12 mouse cellular contexts compared by ENCODE assay signal in the genomic region with DNA sequence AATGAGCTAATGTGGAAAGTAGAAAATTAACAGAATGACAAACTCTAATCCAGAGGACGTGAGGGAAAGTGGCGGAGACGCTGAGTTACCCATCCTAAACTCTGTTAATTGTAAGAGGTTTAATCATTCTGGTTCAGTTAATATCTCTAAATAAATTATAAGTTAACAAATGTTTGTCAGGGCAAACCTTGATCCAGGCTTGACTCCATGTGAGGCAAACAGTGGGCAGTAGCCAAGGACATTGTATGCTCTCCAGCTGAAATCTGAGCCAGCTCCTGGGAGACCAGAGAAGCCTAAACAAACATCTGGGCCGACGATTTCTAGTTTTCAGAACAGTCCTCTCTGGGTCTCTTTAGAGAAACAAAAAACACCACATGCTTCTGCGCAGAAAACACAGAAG. TPM values are rescaled to one million over a fixed set of nuclear protein-coding genes. Genes with fewer than 3 reads are reported as not detected.
DNase-seq lines count a peak whose midpoint lies in the region; ATAC-seq lines count a peak whose summit lies in the region.
"Had no signal": no experiment of that assay in that cellular context is flagged by ENCODE, and none has a peak within 500 bp of the region (broad histone marks: within the 10 kb centered on the region; RNA-seq: fewer than 3 reads in every experiment).

No protein-coding gene starts in this region.

- H3K27me3 ChIP-seq in heart, embryonic 11.5 days (ENCODE audit: control insufficient read depth, insufficient read depth, low read length) = no peaks in the 10 kb centered on the region
- H3K27me3 ChIP-seq in midbrain, embryonic 14.5 days (ENCODE audit: control insufficient read depth, insufficient read depth, low read length) = no peaks in the 10 kb centered on the region
- H3K27me3 ChIP-seq in midbrain, embryonic 11.5 days (ENCODE audit: control insufficient read depth, insufficient read depth, low read length) = no peaks in the 10 kb centered on the region
- H3K27me3 ChIP-seq: embryonic facial prominence, embryonic 12.5 days had no signal

- no peaks in the 10 kb centered on the region for H3K36me3 ChIP-seq in heart, embryonic 11.5 days (ENCODE audit: control insufficient read depth, insufficient read depth, low read length)
- H3K36me3 ChIP-seq in midbrain, embryonic 14.5 days (ENCODE audit: control insufficient read depth, insufficient read depth, low read length) = no peaks in the 10 kb centered on the region
- no peaks in the 10 kb centered on the region for H3K36me3 ChIP-seq in midbrain, embryonic 11.5 days (ENCODE audit: control insufficient read depth, insufficient read depth, low read length)
- H3K36me3 ChIP-seq: embryonic facial prominence, embryonic 12.5 days had no signal

- no peaks in the 10 kb centered on the region for H3K4me1 ChIP-seq in heart, embryonic 11.5 days (ENCODE audit: control insufficient read depth, insufficient read depth, low read length)
- H3K4me1 ChIP-seq in midbrain, embryonic 14.5 days (ENCODE audit: control insufficient read depth, insufficient read depth, low read length) = no peaks in the 10 kb centered on the region
- no peaks in the 10 kb centered on the region for H3K4me1 ChIP-seq in midbrain, embryonic 11.5 days (ENCODE audit: control insufficient read depth, insufficient read depth, low read length)

- H3K9me3 ChIP-seq in heart, embryonic 11.5 days (replicated peaks; ENCODE audit: control insufficient read depth, low read length) = no peaks in the 10 kb centered on the region
- H3K9me3 ChIP-seq in midbrain, embryonic 14.5 days (ENCODE audit: control insufficient read depth, low read length) = no peaks in the 10 kb centered on the region
- no peaks in the 10 kb centered on the region for H3K9me3 ChIP-seq in midbrain, embryonic 11.5 days (ENCODE audit: control insufficient read depth, low read length)
- H3K9me3 ChIP-seq: embryonic facial prominence, embryonic 12.5 days had no signal

- no peak overlapping the region for H3K9ac ChIP-seq in heart, embryonic 11.5 days (ENCODE audit: low read depth, low read length)
- no peak overlapping the region for H3K9ac ChIP-seq in midbrain, embryonic 14.5 days (replicated peaks; ENCODE audit: low read length)
- no peak overlapping the region for H3K9ac ChIP-seq in midbrain, embryonic 11.5 days (ENCODE audit: low read length)
- H3K9ac ChIP-seq: embryonic facial prominence, embryonic 12.5 days had no signal

- H3K4me2 ChIP-seq in heart, embryonic 11.5 days = no peak overlapping the region
- no peak overlapping the region for H3K4me2 ChIP-seq in midbrain, embryonic 14.5 days (ENCODE audit: low read length)
- H3K4me2 ChIP-seq in midbrain, embryonic 11.5 days = no peak overlapping the region
- H3K4me2 ChIP-seq: embryonic facial prominence, embryonic 12.5 days had no signal

- WGBS in heart, embryonic 11.5 days (ENCODE audit: insufficient replicate concordance) = 53% methylated on average over 6 of the region's 6 CpGs
- 49% methylated on average over 6 of the region's 6 CpGs for WGBS in midbrain, embryonic 14.5 days
- 48% methylated on average over 6 of the region's 6 CpGs for WGBS in midbrain, embryonic 11.5 days

- DNase-seq in heart, adult 11 months = peak; percentile 92
- peak; percentile 14 for DNase-seq in midbrain, embryonic 14.5 days
- DNase-seq in midbrain, embryonic 11.5 days (ENCODE audit: low spot score, missing footprints) = no peak
- DNase-seq in heart, postnatal 36 days = peak; percentile 26
- peak; percentile 11 for DNase-seq in lung, postnatal 25 days (ENCODE audit: low spot score)
- no peak for DNase-seq in c-Kit-positive CD71-positive TER-119-positive erythroid progenitor cells, embryonic 14.5 days (ENCODE audit: low spot score)
- DNase-seq in yolk sac, embryonic 10.5 days (ENCODE audit: low spot score) = no peak
- DNase-seq: thymus, adult 2 months had no signal

- ATAC-seq in heart, embryonic 11.5 days (replicated peaks; ENCODE audit: insufficient number of reproducible peaks, low FRiP score, low TSS enrichment) = no peak
- ATAC-seq in midbrain, embryonic 14.5 days (ENCODE audit: low FRiP score, low TSS enrichment) = no peak
- ATAC-seq in midbrain, embryonic 11.5 days (ENCODE audit: low FRiP score) = no peak
- ATAC-seq: inflammation-experienced regulatory T-cells, adult 6 months had no signal

- no peak overlapping the region for H3K27ac ChIP-seq in heart, embryonic 11.5 days (ENCODE audit: low read depth, low read length)
- H3K27ac ChIP-seq in midbrain, embryonic 14.5 days (replicated peaks; ENCODE audit: low read depth, low read length) = no peak overlapping the region
- no peak overlapping the region for H3K27ac ChIP-seq in midbrain, embryonic 11.5 days (ENCODE audit: low read depth, low read length)
- H3K27ac ChIP-seq: embryonic facial prominence, embryonic 12.5 days; macrophage had no signal

- intact Hi-C loops in heart, postnatal 36 days (cut with DNase I) = no loop called here

- H3K4me3 ChIP-seq in heart, embryonic 11.5 days (ENCODE audit: low read depth, low read length) = no peak overlapping the region
- H3K4me3 ChIP-seq in midbrain, embryonic 14.5 days (replicated peaks; ENCODE audit: low read depth, low read length) = no peak overlapping the region
- no peak overlapping the region for H3K4me3 ChIP-seq in midbrain, embryonic 11.5 days (ENCODE audit: low read depth, low read length)
- H3K4me3 ChIP-seq: embryonic facial prominence, embryonic 12.5 days had no signal

RNA-seq across cellular contexts. Expression of gene Dnajc1, which starts 49.2 kb away (rescaled TPM):
- polyA plus RNA-seq in heart, embryonic 11.5 days (2014; fragmentation: Nextera tagmentation; extraction: Ambion mirVana) = 17.3 and 22.5 TPM in 2 replicates
- 20.7 and 22.2 TPM in 2 replicates for polyA plus RNA-seq in midbrain, embryonic 14.5 days (2014; fragmentation: Nextera tagmentation; extraction: Ambion mirVana)
- 26.4 and 32.7 TPM in 2 replicates for polyA plus RNA-seq in midbrain, embryonic 11.5 days (2014; fragmentation: Nextera tagmentation; extraction: Ambion mirVana)
- 10 to 100 TPM; 14.9 to 15.4 TPM for total RNA-seq in heart, postnatal 36 days (2021)

Comparison
In these comparisons a context has a peak if more than half of its experiments do, and no peak if none do; other contexts are left out.
1. DNase-seq: peak in heart, adult 11 months (single experiment), midbrain, embryonic 14.5 days (single experiment), heart, postnatal 36 days (2 of 2) and lung, postnatal 25 days (single experiment); none in midbrain, embryonic 11.5 days (single experiment), c-Kit-positive CD71-positive TER-119-positive erythroid progenitor cells, embryonic 14.5 days (single experiment) and yolk sac, embryonic 10.5 days (single experiment).